Mouse (Mus musculus): Measurements from ENCODE around the gene Ephb2. TPM values are rescaled to one million over a fixed set of nuclear protein-coding genes. Genes with fewer than 3 reads are reported as not detected.

Gene Ephb2
- total RNA-seq, 4 experiments from 2014 or later = 17.4 to 23.2 (median 19.8) TPM

- DNase-seq (ENCODE audit: low spot score in 2 of 2) = no peak
Observed at GRCm38 (mm10) chr4:136765080-136765479, 70.7 kb downstream of the Ephb2 start.

GRCm38 (mm10) chr4:136763349-136763748 lies 72.4 kb downstream of the Ephb2 start:
- no peak for DNase-seq (ENCODE audit: low spot score in 2 of 2)

- no peak for DNase-seq (ENCODE audit: low spot score in 2 of 2)
Observed at GRCm38 (mm10) chr4:136761713-136762380, 73.9 kb downstream of the Ephb2 start.

- DNase-seq (ENCODE audit: low spot score in 2 of 2) = no peak
Observed at GRCm38 (mm10) chr4:136760882-136761281, 74.9 kb downstream of the Ephb2 start.

DNA sequence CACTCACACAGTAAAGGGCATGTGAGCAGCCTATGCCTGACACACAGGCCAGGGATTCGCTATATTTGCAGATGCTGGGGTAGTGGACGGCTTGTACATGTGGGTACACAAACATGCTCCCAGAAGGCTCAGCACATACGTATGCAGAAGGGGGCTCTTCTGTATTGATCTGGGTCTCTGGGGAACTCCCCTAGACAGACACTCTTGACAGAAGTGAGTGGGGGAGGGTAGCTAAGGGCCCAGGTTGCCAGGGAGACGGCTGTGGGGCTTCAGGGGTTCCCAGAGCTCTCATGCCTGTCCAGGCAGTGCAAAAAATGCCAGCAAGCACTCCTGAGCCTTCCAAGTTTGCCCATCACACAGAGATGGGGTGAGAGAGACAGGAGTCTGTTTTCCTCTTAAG lies 78.7 kb downstream of the Ephb2 start:
- DNase-seq (ENCODE audit: low spot score in 2 of 2) = no peak

- no peak for DNase-seq (ENCODE audit: low spot score in 2 of 2)
Observed at GRCm38 (mm10) chr4:136756486-136756885, 79.3 kb downstream of the Ephb2 start.

DNA sequence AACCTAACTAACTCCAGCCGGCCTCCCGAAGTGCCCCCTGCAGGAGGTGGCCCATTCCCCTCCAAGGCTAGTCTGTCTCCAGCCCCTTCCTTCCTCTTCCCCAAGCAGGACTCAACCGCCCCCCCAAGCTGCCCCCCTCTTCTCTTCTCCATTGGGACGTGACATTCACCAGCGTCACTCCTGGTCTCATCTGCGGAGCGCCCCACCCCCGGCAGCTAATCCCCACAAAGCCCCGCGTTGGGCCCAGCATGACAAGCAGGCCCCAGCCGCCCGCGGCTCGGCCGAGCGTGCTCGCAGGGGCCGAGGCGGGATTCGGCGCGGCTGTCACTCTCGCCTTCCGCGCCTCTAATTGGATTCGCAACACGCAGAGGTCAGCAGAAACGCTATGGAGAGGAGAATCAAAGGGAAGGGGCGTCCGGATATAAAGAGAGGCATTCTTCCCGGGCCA lies 80.4 kb downstream of the Ephb2 start:
- no peak for DNase-seq (ENCODE audit: low spot score in 2 of 2)

- DNase-seq (ENCODE audit: low spot score in 2 of 2) = no peak
Observed at GRCm38 (mm10) chr4:136754256-136754655, 81.5 kb downstream of the Ephb2 start.

- DNase-seq (ENCODE audit: low spot score in 2 of 2) = no peak
Observed at GRCm38 (mm10) chr4:136751355-136752020, 84.3 kb downstream of the Ephb2 start.

- DNase-seq (ENCODE audit: low spot score in 2 of 2) = no peak
Observed at GRCm38 (mm10) chr4:136750578-136751338, 85.0 kb downstream of the Ephb2 start.

- peak in 1 of 2 experiments; percentile 41 for DNase-seq (ENCODE audit: low spot score in 2 of 2)
Observed at GRCm38 (mm10) chr4:136749851-136750577, 85.8 kb downstream of the Ephb2 start.

DNA sequence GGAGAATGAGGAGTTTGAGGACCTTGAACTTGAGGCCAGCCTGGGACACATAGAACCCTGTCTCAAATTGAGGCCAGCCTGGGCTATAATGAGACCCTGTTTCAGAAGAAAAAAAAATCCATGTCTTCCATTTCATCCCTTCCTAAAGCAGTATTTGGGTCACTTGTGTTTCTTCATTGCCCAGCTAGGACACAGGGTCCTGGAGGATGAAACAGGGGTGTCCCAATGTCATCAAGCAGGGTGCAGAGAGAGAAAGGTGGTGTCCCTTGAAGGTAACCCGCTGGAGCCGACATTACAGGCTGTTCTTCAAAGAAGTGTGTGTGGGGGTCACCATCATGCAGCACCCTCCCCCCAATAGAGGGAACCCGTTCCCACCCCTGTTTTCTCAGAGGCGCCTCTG lies 86.4 kb downstream of the Ephb2 start:
- DNase-seq (ENCODE audit: low spot score in 2 of 2) = no peak

- no peak for DNase-seq (ENCODE audit: low spot score in 2 of 2)
Observed at GRCm38 (mm10) chr4:136748842-136749392, 86.9 kb downstream of the Ephb2 start.

DNA sequence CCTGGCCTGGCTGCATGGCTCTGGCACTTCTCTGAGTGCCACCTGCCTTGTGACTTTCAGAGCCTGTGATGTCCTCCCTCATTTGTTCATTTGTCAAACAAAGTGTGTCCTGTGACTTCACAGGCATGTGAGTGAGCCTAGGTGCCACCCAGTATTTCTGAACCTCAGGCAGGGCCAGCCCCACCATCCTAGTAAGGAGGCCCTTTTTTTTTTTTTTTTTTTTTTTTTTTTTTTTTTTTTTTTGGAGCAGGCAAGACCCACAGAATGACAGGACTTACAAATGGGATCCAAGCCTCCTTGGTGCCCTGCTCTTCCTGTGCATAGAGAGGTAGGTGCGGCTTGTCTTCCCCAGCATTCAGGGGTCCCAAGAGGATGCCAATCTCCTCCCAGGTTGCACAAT lies 89.3 kb downstream of the Ephb2 start:
- no peak for DNase-seq (ENCODE audit: low spot score in 2 of 2)

DNA sequence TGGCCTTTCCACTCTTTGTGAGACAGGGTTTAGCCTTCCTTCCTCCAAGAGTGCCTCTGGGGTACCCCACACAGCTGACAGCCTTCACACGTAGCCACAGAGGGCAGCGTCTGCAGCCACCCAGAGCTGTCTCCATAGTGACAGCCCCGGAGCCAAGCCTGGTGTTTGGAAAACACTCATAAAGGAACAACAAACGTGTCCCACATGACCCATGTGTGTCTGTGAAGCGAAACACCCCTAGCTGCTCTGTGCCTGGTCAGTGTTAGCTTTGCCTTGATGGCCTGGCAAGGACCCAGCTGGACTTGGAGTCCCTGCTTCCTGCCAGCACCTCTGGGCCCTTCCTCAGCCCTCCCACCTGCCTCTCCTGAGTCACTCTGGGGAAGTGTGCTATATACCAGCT lies 93.1 kb downstream of the Ephb2 start:
- no peak for DNase-seq (ENCODE audit: low spot score in 2 of 2)

- peak; percentile 92 to 93 for DNase-seq (ENCODE audit: low spot score in 2 of 2)
Observed at GRCm38 (mm10) chr4:136741840-136742239, 93.9 kb downstream of the Ephb2 start.

DNA sequence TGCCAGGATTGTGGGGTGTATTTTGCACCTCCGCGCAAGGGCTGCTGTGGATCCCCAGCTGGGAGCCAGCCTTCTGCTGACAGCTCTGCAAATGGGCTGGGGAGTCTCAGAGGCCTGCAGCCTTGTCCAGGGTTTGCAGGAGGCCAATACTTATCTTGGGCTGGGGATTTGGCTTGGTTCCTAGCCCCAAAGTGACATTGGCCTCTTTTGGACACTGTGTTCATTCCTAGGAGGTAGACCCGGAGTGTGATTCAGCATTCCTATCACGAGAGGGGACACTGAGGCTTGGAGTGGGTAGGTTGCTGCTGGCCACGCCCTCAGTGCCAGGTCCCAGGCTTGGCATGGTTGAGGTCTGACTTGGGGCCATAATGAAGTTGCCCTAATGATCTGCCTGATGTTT lies 94.8 kb downstream of the Ephb2 start:
- no peak for DNase-seq (ENCODE audit: low spot score in 2 of 2)

GRCm38 (mm10) chr4:136739189-136739588 lies 96.6 kb downstream of the Ephb2 start:
- DNase-seq (ENCODE audit: low spot score in 2 of 2) = no peak

GRCm38 (mm10) chr4:136738291-136738690 lies 97.5 kb downstream of the Ephb2 start:
- DNase-seq (ENCODE audit: low spot score in 2 of 2) = no peak

DNA sequence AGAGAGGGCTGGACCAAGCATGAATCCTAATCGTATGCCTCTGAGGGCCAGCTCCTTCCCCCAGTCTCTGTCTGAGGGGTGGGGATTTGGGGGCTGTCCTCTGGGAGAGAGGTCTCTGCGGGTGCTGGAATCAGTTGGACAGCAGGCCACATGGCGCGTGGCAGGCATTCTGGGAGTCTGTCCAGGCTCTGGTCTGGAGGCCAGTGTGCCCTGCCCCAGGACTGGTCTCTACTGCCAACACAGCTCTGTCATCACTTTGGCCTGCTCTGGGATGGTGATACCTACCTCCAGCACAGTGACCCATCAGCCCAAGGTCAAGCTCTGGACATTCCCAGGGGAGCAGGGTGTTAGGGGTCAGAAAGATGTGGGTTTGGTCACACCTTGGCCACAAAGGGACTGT lies 99.9 kb downstream of the Ephb2 start:
- DNase-seq (ENCODE audit: low spot score in 2 of 2) = no peak

DNA sequence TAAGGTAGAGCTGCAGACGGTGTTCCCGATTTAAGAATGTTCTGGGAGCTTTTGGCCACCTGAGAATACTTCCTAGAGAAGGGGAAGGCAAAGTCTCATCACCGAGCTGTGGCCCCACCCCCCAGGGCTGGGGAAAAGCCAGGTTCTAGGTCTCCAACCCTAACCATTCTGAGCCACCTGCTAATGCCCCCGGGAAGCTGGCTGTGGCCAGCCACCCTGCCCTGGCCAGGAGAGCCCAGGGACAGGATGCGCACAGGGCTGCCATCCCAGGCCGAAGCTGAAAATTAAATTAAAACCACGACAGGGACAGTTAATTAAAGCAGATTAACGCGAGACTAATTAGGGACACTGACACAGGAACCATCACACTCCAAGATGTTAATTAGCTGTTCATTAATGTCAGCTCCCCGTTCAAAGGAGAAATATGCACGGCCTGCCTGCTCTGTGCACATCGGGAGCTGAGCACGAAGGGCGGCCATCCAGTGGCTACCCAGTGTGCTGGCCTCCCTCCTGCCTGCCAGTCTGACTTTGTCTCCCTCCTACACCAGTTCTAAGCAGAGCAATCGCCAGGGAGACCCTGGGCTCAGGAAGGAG lies 101.5 kb downstream of the Ephb2 start:
- no peak for DNase-seq (ENCODE audit: low spot score in 2 of 2)
